ENCODE assay signal across 8 mouse cellular contexts in genomic region chr4:136199562-136200292, GRCm38 (mm10). TPM values are rescaled to one million over a fixed set of nuclear protein-coding genes. Genes with fewer than 3 reads are reported as not detected.
DNase-seq lines count a peak whose midpoint lies in the region; TF ChIP-seq lines count a peak whose summit lies in the region.

No protein-coding gene starts in this region.

- H3K4me3 ChIP-seq in cortical plate, adult 2 months (ENCODE audit: insufficient read depth, low read length): no peak overlapping the region

- no peak overlapping the region for H3K27ac ChIP-seq in cortical plate, adult 2 months (ENCODE audit: insufficient read depth, low read length)

- H3K4me1 ChIP-seq in cortical plate, adult 2 months (ENCODE audit: control insufficient read depth, insufficient read depth, low read length): no peaks in the 10 kb centered on the region

- TF ChIP-seq CTCF in cortical plate, adult 2 months (IDR thresholded peaks at IDR 0.05; ENCODE audit: extremely low read depth, insufficient read depth, low read length): peak; percentile 86

- DNase-seq in kidney, adult 9 months: peak; percentile 60
- no peak for DNase-seq in kidney, adult 11 months
- DNase-seq in B cell, adult 2 months: peak; percentile 65 to 69
- DNase-seq in ES-CJ7 (ENCODE audit: low read depth, low spot score): peak; percentile 54
- peak; percentile 58 to 62 for DNase-seq in kidney, postnatal 36 days
- peak; percentile 83 for DNase-seq in retina, embryonic 14.5 days (ENCODE audit: low spot score)
- no peak for DNase-seq in ovary, postnatal 14 days (ENCODE audit: low spot score)

- no peak for TF ChIP-seq POLR2A in cortical plate, adult 2 months (IDR thresholded peaks at IDR 0.05; ENCODE audit: extremely low read depth, insufficient read depth, low read length)

RNA-seq across cellular contexts. Expression of gene Asap3, which starts 6.4 kb away (rescaled TPM):
- polyA plus RNA-seq in cortical plate, adult 2 months (2012; rRNA removed): 2.9 and 3.2 TPM in 2 replicates

RNA-seq across cellular contexts. Expression of gene E2f2, which starts 27.5 kb away (rescaled TPM):
- 0.67 and 0.78 TPM in 2 replicates for polyA plus RNA-seq in cortical plate, adult 2 months (2012; rRNA removed)

RNA-seq across cellular contexts. Expression of gene Tcea3, which starts 47.8 kb away (rescaled TPM):
- 0.53 and 0.92 TPM in 2 replicates for polyA plus RNA-seq in cortical plate, adult 2 months (2012; rRNA removed)

RNA-seq across cellular contexts. Expression of gene Id3, which starts 56.4 kb away (rescaled TPM):
- 75.7 and 82.9 TPM in 2 replicates for polyA plus RNA-seq in cortical plate, adult 2 months (2012; rRNA removed)

Comparison
In these comparisons a context has a peak if more than half of its experiments do, and no peak if none do; other contexts are left out.
1. DNase-seq: peak in kidney, adult 9 months (single experiment), B cell, adult 2 months (2 of 2), ES-CJ7 (single experiment), kidney, postnatal 36 days (2 of 2) and retina, embryonic 14.5 days (single experiment); none in kidney, adult 11 months (single experiment) and ovary, postnatal 14 days (single experiment).